Mouse (Mus musculus) colon, adult 2 months (tissue): ENCODE measurements around the gene Gm11569. TPM values are rescaled to one million over a fixed set of nuclear protein-coding genes. Genes with fewer than 3 reads are reported as not detected.

Source experiments
- polyA plus RNA-seq: library from polyadenylated mRNA; depleted of rRNA; stranded (reverse); fragments of >200 nt; gene quantifications from 2 replicates; pipeline ENCODE4 v1.2.3, GENCODE M21; 2012; rRNA removed

Gm11569 gene
- polyA plus RNA-seq: 0.33 TPM in 1 of 2 replicates, not detected in the other

DNA sequence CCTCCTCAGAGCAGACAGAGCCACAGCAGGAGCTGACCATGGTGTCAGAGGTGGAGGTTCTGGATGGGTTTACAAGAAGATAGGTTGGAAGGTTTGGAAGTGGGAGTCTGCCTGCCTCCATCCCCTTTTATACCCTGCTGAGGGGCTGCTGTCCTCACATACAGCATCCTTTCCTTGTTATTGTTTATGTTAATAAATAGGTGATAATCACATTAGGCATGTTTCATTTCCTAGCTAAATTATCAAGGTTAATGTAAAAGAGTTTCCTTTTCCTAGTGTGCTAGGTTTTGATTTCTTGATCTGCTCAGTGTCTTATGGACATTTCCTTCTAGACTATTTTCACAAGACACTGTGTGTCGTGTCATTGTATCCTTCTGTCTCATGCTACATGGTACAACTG, at the start of gene Gm11569:
Gm11569 (minus strand) TSS at position 101 of the 400 bp plus-strand sequence.

DNA sequence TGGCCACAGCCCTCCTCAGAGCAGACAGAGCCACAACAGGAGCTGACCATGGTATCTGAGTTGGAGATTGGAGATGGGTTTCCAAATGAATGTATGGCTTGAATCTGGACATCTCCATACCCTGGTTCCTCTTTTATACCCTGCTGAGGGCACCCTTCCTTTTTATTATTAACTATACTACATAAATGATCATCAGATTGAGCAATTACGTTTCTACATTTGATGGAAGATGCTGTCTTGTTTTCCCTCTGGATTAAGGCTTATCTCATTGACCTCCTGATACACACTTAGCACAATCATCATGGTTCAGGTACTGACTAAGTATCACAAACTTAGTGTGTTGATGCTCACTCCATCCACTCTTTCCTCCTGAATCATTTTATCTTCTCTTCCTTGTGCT, 39.2 kb upstream of the Gm11569 start, which contains the start of gene 2300003K06Rik:
2300003K06Rik (minus strand) TSS at position 101 of the 400 bp plus-strand sequence.

GRCm38 (mm10) chr11:99815566-99815965, 16.8 kb upstream of the Gm11569 start, which contains the start of gene Gm11564:
TSS of gene Gm11564 (minus strand) at chr11:99815666.

GRCm38 (mm10) chr11:99809792-99810191, 11.1 kb upstream of the Gm11569 start, which contains the start of gene Krtap4-13:
TSS of gene Krtap4-13 (minus strand) at chr11:99809892.

GRCm38 (mm10) chr11:99804346-99804745, 5.6 kb upstream of the Gm11569 start, which contains the start of gene Gm11554:
TSS of gene Gm11554 (minus strand) at chr11:99804446.

GRCm38 (mm10) chr11:99793367-99793766, 5.4 kb downstream of the Gm11569 start, which contains the start of gene Gm11596:
TSS of gene Gm11596 (minus strand) at chr11:99793467.

GRCm38 (mm10) chr11:99784900-99785299, 13.8 kb downstream of the Gm11569 start, which contains the start of gene Krtap4-9:
TSS of gene Krtap4-9 (plus strand) at chr11:99785200.

GRCm38 (mm10) chr11:99780604-99781003, 18.1 kb downstream of the Gm11569 start, which contains the start of gene Krtap4-8:
TSS of gene Krtap4-8 (minus strand) at chr11:99780704.

GRCm38 (mm10) chr11:99772813-99773212, 25.9 kb downstream of the Gm11569 start, which contains the start of gene Gm11595:
TSS of gene Gm11595 (minus strand) at chr11:99772913.

Other genes starting within 250 kb of the Gm11569 start
- gene Krtap3-3, start 248.1 kb downstream of the Gm11569 start, polyA plus RNA-seq: not detected in 2 replicates
- gene Krtap3-2, start 242.1 kb downstream of the Gm11569 start, polyA plus RNA-seq: not detected in 2 replicates
- not detected in 2 replicates for gene Gm11939, start 239.5 kb downstream of the Gm11569 start, polyA plus RNA-seq
- 3.7 and 4.5 TPM in 2 replicates for gene Krtap3-1, start 232.3 kb downstream of the Gm11569 start, polyA plus RNA-seq
- not detected in 2 replicates for gene Krtap1-5, start 217.9 kb downstream of the Gm11569 start, polyA plus RNA-seq
- not detected in 2 replicates for gene Krtap1-4, start 215.3 kb downstream of the Gm11569 start, polyA plus RNA-seq
- gene Krtap1-3, start 207.6 kb downstream of the Gm11569 start, polyA plus RNA-seq: not detected in 2 replicates
- gene Krtap9-3, start 200.8 kb downstream of the Gm11569 start, polyA plus RNA-seq: not detected in 2 replicates
- gene Gm11938, start 195.6 kb downstream of the Gm11569 start, polyA plus RNA-seq: not detected in 2 replicates
- not detected in 2 replicates for gene Gm11937, start 188.7 kb downstream of the Gm11569 start, polyA plus RNA-seq
- gene Krtap2-4, start 184.1 kb downstream of the Gm11569 start, polyA plus RNA-seq: not detected in 2 replicates
- 1.3 TPM in 1 of 2 replicates, not detected in the other for gene Gm11562, start 178.5 kb downstream of the Gm11569 start, polyA plus RNA-seq
- not detected in 2 replicates for gene Krtap4-1, start 170.7 kb downstream of the Gm11569 start, polyA plus RNA-seq
- gene Krtap4-2, start 163.8 kb downstream of the Gm11569 start, polyA plus RNA-seq: not detected in 2 replicates
- not detected in 2 replicates for gene Krtap4-7, start 154.8 kb downstream of the Gm11569 start, polyA plus RNA-seq
- gene Gm11555, start 148.7 kb downstream of the Gm11569 start, polyA plus RNA-seq: not detected in 2 replicates
- not detected in 2 replicates for gene Gm11563, start 140.0 kb downstream of the Gm11569 start, polyA plus RNA-seq
- gene Krtap4-6, start 133.0 kb downstream of the Gm11569 start, polyA plus RNA-seq: not detected in 2 replicates
- gene Gm14190, start 108.2 kb downstream of the Gm11569 start, polyA plus RNA-seq: not detected in 2 replicates
- not detected in 2 replicates for gene Gm14180, start 64.6 kb downstream of the Gm11569 start, polyA plus RNA-seq
- gene Gm11595, start 26.0 kb downstream of the Gm11569 start, polyA plus RNA-seq: not detected in 2 replicates
- not detected in 2 replicates for gene Krtap4-8, start 18.2 kb downstream of the Gm11569 start, polyA plus RNA-seq
- gene Krtap4-9, start 13.7 kb downstream of the Gm11569 start, polyA plus RNA-seq: not detected in 2 replicates
- not detected in 2 replicates for gene Gm11596, start 5.5 kb downstream of the Gm11569 start, polyA plus RNA-seq
- not detected in 2 replicates for gene Gm11554, start 5.5 kb upstream of the Gm11569 start, polyA plus RNA-seq
- gene Krtap4-13, start 11.0 kb upstream of the Gm11569 start, polyA plus RNA-seq: not detected in 2 replicates
- not detected in 2 replicates for gene Gm11564, start 16.7 kb upstream of the Gm11569 start, polyA plus RNA-seq
- gene 2300003K06Rik, start 39.1 kb upstream of the Gm11569 start, polyA plus RNA-seq: not detected in 2 replicates
- 0.13 TPM in 1 of 2 replicates, not detected in the other for gene Krtap4-16, start 52.7 kb upstream of the Gm11569 start, polyA plus RNA-seq
- gene Gm11568, start 59.0 kb upstream of the Gm11569 start, polyA plus RNA-seq: not detected in 2 replicates
- gene Gm11559, start 65.5 kb upstream of the Gm11569 start, polyA plus RNA-seq: not detected in 2 replicates
- gene Krtap9-1, start 74.5 kb upstream of the Gm11569 start, polyA plus RNA-seq: not detected in 2 replicates
- not detected in 2 replicates for gene Gm11567, start 80.3 kb upstream of the Gm11569 start, polyA plus RNA-seq
- gene Krtap31-1, start 109.0 kb upstream of the Gm11569 start, polyA plus RNA-seq: not detected in 2 replicates
- not detected in 2 replicates for gene Gm11565, start 115.8 kb upstream of the Gm11569 start, polyA plus RNA-seq
- gene Krtap31-2, start 137.4 kb upstream of the Gm11569 start, polyA plus RNA-seq: not detected in 2 replicates
- not detected in 2 replicates for gene Krtap9-5, start 149.5 kb upstream of the Gm11569 start, polyA plus RNA-seq
- not detected in 2 replicates for gene Krtap29-1, start 180.1 kb upstream of the Gm11569 start, polyA plus RNA-seq
- not detected in 2 replicates for gene Krtap16-1, start 187.7 kb upstream of the Gm11569 start, polyA plus RNA-seq
- gene Krtap17-1, start 195.1 kb upstream of the Gm11569 start, polyA plus RNA-seq: 0.32 TPM in 1 of 2 replicates, not detected in the other
- gene Krt33a, start 217.3 kb upstream of the Gm11569 start, polyA plus RNA-seq: not detected in 2 replicates
- not detected in 2 replicates for gene Krt33b, start 230.9 kb upstream of the Gm11569 start, polyA plus RNA-seq
- gene Krt34, start 242.6 kb upstream of the Gm11569 start, polyA plus RNA-seq: not detected in 2 replicates